Mouse (Mus musculus): Measurements from ENCODE around the gene Fam189a1.

DNA sequence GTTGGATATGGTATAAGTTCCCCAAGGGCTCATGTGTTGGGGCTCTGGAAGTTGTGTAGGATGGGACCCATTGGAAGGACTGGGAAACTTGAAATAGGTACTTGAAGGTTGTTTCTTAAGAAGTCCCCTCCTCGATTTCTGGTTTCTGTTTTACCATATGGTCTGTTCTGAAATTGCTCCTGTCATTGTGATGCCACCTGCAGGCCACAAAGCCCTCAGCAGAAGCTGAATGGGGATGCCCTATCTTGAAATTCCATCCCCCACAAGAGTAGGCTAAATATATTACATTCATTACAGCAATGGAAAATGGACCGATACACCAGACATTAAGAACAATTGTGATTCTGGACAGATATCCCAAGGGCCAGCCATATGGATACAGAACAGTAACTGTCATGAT is 246.2 kb downstream of the Fam189a1 start:
- no peak for TF ChIP-seq GATA1 (IDR thresholded peaks at IDR 0.05; ENCODE audit: low read length)
- TF ChIP-seq TAL1 (IDR thresholded peaks at IDR 0.05; ENCODE audit: low read length): no peak
